Mouse (Mus musculus) hindbrain, embryonic 12.5 days (tissue): ENCODE data around the gene Tec. TPM values are rescaled to one million over a fixed set of nuclear protein-coding genes. Genes with fewer than 3 reads are reported as not detected.

ENCODE experiments used
- ATAC-seq: fragments of 200-750 bp; cut with Nextera tagmentation; 2 replicates; pipeline ENCODE4 v1.8.0; 2017; ENCODE audit warnings: moderate TSS enrichment; ENCODE audit not compliant: low FRiP score
- H3K27ac ChIP-seq: fragments of 300-500 bp; sonication (generic); 2 replicates; pipeline ENCODE4 v1.5.1; 2016; ENCODE audit warnings: mild to moderate bottlenecking
- H3K27me3 ChIP-seq: fragments of 300-500 bp; sonication (generic); 2 replicates; pipeline ENCODE4 v1.6.1; 2016; ENCODE audit warnings: mild to moderate bottlenecking
- H3K36me3 ChIP-seq: fragments of 300-500 bp; sonication (generic); 2 replicates; pipeline ENCODE4 v1.6.1; 2016; ENCODE audit warnings: mild to moderate bottlenecking
- H3K4me1 ChIP-seq: fragments of 300-500 bp; sonication (generic); 2 replicates; pipeline ENCODE4 v1.6.1; 2016
- H3K4me2 ChIP-seq: fragments of 300-500 bp; sonication (generic); replicated peaks from 2 replicates; pipeline ENCODE4 v1.6.1; 2016; ENCODE audit warnings: mild to moderate bottlenecking
- H3K4me3 ChIP-seq: fragments of 300-500 bp; sonication (generic); 2 replicates; pipeline ENCODE4 v1.5.1; 2016; ENCODE audit warnings: mild to moderate bottlenecking
- H3K9ac ChIP-seq: fragments of 300-500 bp; sonication (generic); 2 replicates; pipeline ENCODE4 v1.6.1; 2016; ENCODE audit warnings: mild to moderate bottlenecking, moderate library complexity
- H3K9me3 ChIP-seq: fragments of 300-500 bp; sonication (generic); replicated peaks from 2 replicates; pipeline ENCODE4 v1.6.1; 2016; ENCODE audit warnings: mild to moderate bottlenecking
- WGBS: fragments of 180-500 bp; shearing (Covaris S2); methylation state at CpG from one replicate; pipeline ENCODE4 v1.1.7; 2016; 5-methylcytosine and 5-hydroxymethylcytosine counted together
- polyA plus RNA-seq: library from polyadenylated mRNA; unstranded; fragments of >200 nt; fragmentation: Nextera tagmentation; extraction: Ambion mirVana; gene quantifications from 2 replicates; pipeline ENCODE4 v1.2.1, GENCODE M21; 2016

The Tec gene
- polyA plus RNA-seq, 1 experiment from 2014 or later: 6.5 TPM

DNA sequence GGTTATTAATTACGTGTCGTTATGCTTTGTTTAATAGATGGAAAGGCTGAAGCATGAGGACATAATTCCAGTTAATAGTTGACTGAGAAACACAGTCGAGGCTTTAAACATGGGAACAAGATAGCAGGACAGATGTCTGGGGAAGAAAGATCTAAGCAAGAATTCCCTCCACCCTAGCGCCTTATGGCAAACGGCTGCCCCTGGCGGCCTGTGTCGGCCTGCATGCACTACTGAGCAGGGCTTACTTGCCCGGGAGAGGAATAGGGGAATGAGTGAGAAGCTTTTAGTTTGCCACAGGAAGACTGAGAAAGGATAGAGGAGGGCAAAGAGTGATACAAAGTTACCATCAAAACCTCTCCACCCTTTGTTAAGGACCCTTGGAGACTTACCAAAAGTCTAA, 7.4 kb downstream of the Tec start:
- H3K9me3 ChIP-seq: no peaks in the 10 kb centered on the region
- no peak overlapping the region for H3K4me2 ChIP-seq
- no peak overlapping the region for H3K27ac ChIP-seq
- 82% methylated on average over 8 of the region's 8 CpGs for WGBS
- H3K4me1 ChIP-seq: peaks cover 5% of the 10 kb centered on the region
- no peaks in the 10 kb centered on the region for H3K36me3 ChIP-seq
- no peak overlapping the region for H3K9ac ChIP-seq
- ATAC-seq: no peak
- no peak overlapping the region for H3K4me3 ChIP-seq
- peaks cover 3% of the 10 kb centered on the region; the same call in 1 of the 2 replicates for H3K27me3 ChIP-seq

DNA sequence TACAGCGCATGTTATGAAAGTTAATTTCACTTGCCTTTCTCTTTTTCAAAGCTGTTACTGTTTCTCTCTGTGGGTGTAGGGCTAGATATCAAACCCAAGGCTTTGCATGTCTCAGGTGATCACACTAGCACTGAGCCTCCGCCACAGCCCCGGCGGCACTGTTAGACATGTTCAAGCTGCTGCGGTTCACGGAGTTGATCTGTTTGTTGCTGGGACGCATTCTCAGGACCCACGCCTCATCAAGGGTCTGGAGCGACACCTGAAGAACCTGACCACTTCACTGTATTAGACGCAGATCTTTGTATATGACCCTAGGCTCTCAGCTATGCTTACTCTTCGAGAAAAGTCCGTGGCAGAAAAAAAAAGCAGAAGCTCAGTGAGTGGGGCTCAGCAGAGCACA, 10.0 kb downstream of the Tec start:
- H3K9me3 ChIP-seq: no peaks in the 10 kb centered on the region
- no peak overlapping the region for H3K9ac ChIP-seq
- 93% methylated on average over 12 of the region's 12 CpGs for WGBS
- peaks cover 11% of the 10 kb centered on the region for H3K4me1 ChIP-seq
- no peak overlapping the region for H3K4me2 ChIP-seq
- no peaks in the 10 kb centered on the region for H3K36me3 ChIP-seq
- no peak overlapping the region for H3K27ac ChIP-seq
- ATAC-seq: no peak
- no peak overlapping the region for H3K4me3 ChIP-seq
- no peaks in the 10 kb centered on the region for H3K27me3 ChIP-seq

DNA sequence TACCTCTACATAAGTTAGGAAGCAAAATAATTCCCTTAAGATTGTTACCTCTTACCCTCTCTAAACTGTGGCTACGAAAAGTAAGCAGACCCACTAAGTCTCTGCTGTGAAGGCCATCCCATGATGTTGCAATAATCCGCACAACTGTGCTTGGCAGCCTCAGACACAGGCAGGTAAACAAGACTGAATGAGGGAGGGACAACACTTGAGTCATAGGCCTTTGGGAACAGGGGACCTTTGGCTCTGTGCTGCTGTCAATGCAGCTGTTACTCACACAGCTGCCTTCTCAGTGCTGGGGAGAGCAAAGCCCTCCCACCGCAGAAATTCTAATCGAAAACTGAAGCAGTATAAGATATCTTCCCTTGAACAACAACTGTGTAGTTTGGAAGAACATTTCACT, 10.5 kb downstream of the Tec start:
- H3K36me3 ChIP-seq: no peaks in the 10 kb centered on the region
- no peak overlapping the region for H3K4me2 ChIP-seq
- 85% methylated on average over 4 of the region's 4 CpGs for WGBS
- no peak for ATAC-seq
- H3K9ac ChIP-seq: no peak overlapping the region
- H3K27me3 ChIP-seq: no peaks in the 10 kb centered on the region
- H3K9me3 ChIP-seq: no peaks in the 10 kb centered on the region
- peaks cover 11% of the 10 kb centered on the region for H3K4me1 ChIP-seq
- H3K4me3 ChIP-seq: no peak overlapping the region
- H3K27ac ChIP-seq: no peak overlapping the region

DNA sequence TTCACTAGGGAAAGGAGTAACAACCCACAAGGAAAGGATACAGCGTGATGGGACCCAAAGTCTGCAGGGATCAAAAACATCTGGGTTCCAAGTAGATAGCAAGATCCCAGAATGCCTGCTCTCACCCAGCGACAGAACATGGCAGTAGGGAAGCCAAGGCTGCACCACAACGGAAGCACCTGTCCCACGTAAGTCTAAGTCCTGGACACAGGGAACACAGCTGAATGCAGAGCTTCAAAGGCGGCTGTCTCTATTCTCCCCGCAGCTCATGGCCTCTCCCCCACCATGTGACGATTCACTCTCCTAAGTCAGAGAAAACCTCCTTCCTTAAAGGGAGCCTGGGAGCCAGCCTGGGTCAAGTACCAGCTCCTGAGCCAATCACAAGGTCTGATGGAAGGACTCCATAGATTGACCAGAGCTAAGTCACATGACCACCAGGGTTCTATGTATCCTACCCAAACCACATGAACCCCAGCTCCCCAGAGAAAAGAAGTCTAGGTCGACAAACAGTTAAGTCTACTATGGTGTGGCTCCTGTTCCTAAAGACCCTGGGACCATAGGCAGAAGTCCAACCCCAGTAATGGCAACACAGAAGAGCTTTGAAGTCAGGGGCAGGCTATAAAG, 11.9 kb downstream of the Tec start:
- H3K36me3 ChIP-seq: no peaks in the 10 kb centered on the region
- H3K27me3 ChIP-seq: no peaks in the 10 kb centered on the region
- no peak overlapping the region for H3K4me2 ChIP-seq
- no peak overlapping the region for H3K9ac ChIP-seq
- H3K9me3 ChIP-seq: no peaks in the 10 kb centered on the region
- WGBS: 81% methylated on average over 8 of the region's 8 CpGs
- no peak for ATAC-seq
- peaks cover 11% of the 10 kb centered on the region for H3K4me1 ChIP-seq
- H3K27ac ChIP-seq: no peak overlapping the region
- H3K4me3 ChIP-seq: no peak overlapping the region

DNA sequence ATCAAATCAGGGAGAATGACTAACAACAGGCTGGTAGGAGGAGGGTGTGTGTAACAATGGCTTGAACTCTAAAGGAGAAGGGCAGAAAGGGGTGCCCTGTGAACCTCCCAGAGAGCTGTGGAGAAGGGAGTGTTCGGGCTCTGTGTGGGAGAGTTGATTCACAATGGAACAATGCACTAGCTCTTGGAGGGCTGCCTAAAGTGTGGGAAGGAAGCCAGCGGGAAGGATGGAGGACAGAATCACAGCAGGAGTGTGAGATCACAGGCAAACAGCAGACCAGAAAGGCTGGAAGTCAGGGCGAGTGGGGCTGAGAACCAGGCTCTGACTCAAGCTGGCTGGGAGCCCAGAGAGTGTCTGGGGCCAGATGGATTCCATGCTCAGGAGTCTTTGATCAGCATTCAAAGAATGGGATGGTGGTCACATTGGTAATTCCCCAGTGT, 12.6 kb downstream of the Tec start:
- no peaks in the 10 kb centered on the region for H3K27me3 ChIP-seq
- no peak overlapping the region for H3K27ac ChIP-seq
- peak; percentile 89 for ATAC-seq

DNA sequence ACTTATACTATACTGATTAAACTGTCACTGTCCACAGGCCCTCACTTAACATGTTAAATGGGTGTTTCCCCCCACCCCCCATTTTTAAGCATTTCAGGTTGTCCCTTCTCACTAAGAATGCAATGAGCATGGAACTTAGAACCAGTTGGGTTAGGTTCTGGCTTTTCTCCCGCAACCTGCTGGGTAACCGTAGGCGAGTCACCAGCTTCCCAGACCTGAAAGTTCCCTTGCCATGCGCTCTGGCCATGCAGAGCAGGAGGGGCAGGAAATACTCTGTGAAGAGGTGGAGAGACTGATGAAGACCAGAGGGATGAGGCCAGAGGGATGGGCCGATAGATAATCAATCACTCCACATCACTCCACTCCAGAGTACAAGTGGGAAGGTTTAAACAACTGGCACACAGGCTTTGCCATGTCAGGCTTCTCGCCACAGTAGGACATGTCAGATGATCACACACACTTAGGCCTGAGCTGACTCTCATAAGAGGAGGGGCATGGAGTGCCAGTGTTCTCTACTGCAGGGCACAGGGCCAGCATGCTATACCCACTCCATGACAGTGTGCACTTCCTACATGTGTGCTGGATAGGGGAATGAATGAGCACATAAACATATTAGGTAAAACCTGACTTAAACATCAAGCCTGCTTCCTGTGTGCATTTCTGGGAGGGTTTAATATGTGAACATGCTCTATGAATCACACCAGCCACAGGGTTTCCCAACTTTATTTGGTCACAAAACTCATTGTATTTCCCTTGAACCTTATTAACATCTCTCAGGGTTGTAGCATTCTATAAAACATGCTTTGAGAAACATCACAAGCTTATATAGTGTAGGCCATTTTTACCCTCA, 13.9 kb downstream of the Tec start:
- WGBS: 82% methylated on average over 6 of the region's 6 CpGs
- Histone ChIP-seq H3K9me3 (no peaks in the 10 kb centered on the region), H3K4me1 (peaks cover 11% of the 10 kb centered on the region), H3K4me3 (no peak overlapping the region), H3K27ac (no peak overlapping the region), H3K9ac (no peak overlapping the region), H3K27me3 (no peaks in the 10 kb centered on the region), H3K36me3 (no peaks in the 10 kb centered on the region), H3K4me2 (no peak overlapping the region)
- no peak for ATAC-seq

More for the DNA sequence above, 12.6 kb downstream of the Tec start:
- 6% methylated on average over 3 of the region's 3 CpGs for WGBS
- no peaks in the 10 kb centered on the region for H3K9me3 ChIP-seq
- H3K9ac ChIP-seq: no peak overlapping the region
- H3K4me3 ChIP-seq: no peak overlapping the region
- H3K4me2 ChIP-seq: no peak overlapping the region
- no peaks in the 10 kb centered on the region for H3K36me3 ChIP-seq
- H3K4me1 ChIP-seq: peaks cover 11% of the 10 kb centered on the region

DNA sequence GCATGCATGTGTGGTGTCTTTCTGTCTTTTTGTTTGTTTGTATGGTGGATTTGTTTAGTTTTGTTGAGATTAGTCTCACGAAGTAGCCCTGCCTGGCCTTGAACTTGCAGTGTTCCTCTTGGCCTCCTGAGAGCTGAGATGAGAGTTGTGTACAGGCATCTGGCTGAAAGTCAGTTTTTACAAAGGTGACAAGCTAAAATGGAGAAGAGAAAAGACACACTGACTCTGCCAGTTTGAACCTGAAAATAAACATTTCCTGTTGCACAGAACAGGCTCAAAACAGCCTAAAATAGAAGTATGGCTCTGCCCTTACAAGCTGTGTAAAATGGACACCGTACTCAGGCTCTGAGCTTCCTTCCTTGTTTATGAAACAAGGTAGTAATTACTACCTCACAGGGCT, 14.9 kb downstream of the Tec start:
- H3K4me2 ChIP-seq: no peak overlapping the region
- H3K4me3 ChIP-seq: no peak overlapping the region
- H3K27ac ChIP-seq: no peak overlapping the region
- no peaks in the 10 kb centered on the region for H3K36me3 ChIP-seq
- no peaks in the 10 kb centered on the region for H3K9me3 ChIP-seq
- no peaks in the 10 kb centered on the region for H3K27me3 ChIP-seq
- WGBS: 80% methylated on average over 2 of the region's 2 CpGs
- ATAC-seq: no peak
- no peak overlapping the region for H3K9ac ChIP-seq
- peaks cover 11% of the 10 kb centered on the region for H3K4me1 ChIP-seq

DNA sequence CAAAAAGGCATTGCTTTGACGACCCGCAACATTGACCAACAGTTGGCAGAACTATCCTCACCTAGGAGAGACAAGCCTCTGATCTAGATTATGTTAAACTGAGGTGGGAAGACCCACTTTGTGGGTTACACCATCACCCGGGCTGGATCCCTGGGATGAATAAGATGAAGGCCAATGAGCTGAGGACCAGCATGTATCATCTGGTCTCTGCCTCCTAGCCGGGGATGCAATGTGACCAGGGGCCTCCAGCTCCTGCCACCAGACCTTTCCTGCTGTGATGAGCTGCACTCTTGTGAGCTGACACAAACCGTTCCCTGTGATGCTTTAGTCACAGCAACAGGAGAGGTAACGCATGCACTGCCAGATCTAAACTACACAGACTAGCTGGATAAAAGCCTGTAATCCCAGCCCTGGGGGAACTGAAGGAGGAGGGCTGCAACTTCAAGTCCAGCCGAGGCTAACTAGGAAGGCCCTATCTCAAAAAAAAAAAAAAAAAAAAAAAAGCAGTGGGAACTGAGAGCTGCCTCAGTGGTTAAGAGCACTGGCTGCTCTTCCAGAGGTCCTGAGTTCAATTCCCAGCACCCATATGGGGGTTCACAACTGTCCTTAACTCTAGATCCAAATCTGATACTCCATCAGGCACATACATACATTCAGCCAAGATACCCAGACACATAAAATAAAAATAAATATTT, 15.8 kb downstream of the Tec start:
- H3K27me3 ChIP-seq: no peaks in the 10 kb centered on the region
- no peak overlapping the region for H3K4me2 ChIP-seq
- no peak overlapping the region for H3K27ac ChIP-seq
- H3K9ac ChIP-seq: no peak overlapping the region
- no peaks in the 10 kb centered on the region for H3K9me3 ChIP-seq
- ATAC-seq: no peak
- peaks cover 11% of the 10 kb centered on the region for H3K4me1 ChIP-seq
- 73% methylated on average over 7 of the region's 7 CpGs for WGBS
- H3K36me3 ChIP-seq: no peaks in the 10 kb centered on the region
- H3K4me3 ChIP-seq: no peak overlapping the region

DNA sequence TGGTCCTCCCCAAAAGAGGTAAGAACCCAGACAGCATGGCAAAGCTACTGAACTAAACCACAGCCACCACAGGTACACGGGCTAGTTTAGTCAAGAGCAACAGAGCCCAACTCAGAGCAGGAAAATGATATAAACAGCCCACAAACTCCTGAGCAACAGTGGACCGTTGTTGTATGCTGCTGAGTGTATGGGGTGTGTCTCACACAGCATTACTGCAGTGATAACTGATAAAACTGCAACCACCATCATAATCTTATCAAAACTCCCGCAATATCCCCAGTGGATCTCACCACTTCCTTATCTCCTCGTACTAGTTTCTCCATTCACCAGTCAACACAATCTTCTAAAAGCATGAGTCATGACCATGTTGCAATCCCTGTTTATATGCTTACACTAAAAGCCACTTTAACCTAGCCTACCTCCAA, 16.6 kb downstream of the Tec start:
- H3K9ac ChIP-seq: no peak overlapping the region
- H3K27ac ChIP-seq: no peak overlapping the region
- no peaks in the 10 kb centered on the region for H3K36me3 ChIP-seq
- no peak overlapping the region for H3K4me2 ChIP-seq
- peaks cover 11% of the 10 kb centered on the region for H3K4me1 ChIP-seq
- 87% methylated on average over 4 of the region's 4 CpGs for WGBS
- no peak overlapping the region for H3K4me3 ChIP-seq
- no peaks in the 10 kb centered on the region for H3K9me3 ChIP-seq
- no peak for ATAC-seq
- no peaks in the 10 kb centered on the region for H3K27me3 ChIP-seq

DNA sequence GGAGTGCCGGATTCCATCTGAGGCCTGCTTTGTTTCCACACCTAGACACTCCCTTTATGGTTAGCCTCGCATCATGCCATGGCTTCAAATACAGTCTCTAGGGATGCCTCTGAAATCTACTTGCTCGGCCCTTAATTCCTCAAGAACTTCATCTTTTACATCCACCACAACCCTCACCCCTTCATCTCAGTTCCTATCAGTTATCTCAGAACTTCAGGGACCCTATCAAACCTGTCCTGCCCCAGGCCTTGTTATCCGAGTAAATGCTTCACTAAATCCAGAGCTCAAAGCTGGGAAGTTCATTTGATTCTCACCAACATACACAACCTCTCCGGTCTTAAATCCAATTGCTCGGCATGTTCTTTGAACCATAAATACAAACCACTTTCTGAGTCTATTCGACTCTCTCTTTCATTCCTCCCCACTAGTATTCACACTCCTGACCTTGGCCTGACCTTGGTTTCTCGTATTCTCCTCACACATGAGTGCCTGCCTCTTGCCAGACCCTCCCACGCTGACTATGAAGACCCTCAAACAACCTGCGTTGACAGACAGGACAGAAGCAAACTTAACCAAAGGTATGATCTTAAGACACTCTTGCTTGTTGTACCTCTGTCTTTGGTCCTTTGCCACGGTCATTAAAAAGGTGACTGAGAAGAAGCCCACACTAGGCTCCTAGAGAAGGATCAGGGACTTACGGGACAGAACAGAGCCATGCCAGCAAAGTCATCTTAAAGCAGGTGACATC, 17.2 kb downstream of the Tec start:
- Histone ChIP-seq H3K9ac (no peak overlapping the region), H3K27ac (no peak overlapping the region), H3K4me3 (no peak overlapping the region), H3K36me3 (no peaks in the 10 kb centered on the region), H3K9me3 (no peaks in the 10 kb centered on the region), H3K4me2 (no peak overlapping the region), H3K4me1 (peaks cover 11% of the 10 kb centered on the region), H3K27me3 (no peaks in the 10 kb centered on the region)
- ATAC-seq: no peak
- 76% methylated on average over 12 of the region's 12 CpGs for WGBS

DNA sequence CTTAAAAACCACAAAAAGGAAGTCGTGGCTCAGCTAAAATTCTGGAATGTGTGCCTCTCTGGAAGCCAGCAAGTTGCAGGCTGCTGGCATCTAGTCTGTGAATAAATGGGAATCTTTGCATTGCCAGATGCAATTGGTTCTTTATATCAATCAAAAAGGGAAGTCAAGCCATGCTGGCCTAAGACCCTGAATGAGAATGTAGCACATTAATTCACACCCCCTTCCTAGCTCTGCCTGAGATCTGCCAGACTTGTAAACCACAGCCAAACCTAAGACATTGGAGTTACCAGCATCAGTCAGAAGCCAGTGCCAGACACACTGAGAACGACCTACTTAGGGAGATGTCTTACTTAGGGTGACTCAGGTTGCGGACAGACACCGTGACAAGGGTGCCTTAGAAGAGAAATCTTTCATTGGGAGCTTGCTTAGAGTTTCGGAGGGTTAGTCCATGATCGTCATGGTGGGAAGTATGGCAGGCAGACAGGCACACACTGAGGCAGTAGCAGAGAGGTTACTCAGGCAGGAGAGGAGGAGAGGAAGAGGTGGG, 19.3 kb downstream of the Tec start:
- H3K9ac ChIP-seq: no peak overlapping the region
- 84% methylated on average over 6 of the region's 6 CpGs for WGBS
- no peak overlapping the region for H3K4me2 ChIP-seq
- no peak overlapping the region for H3K4me3 ChIP-seq
- H3K4me1 ChIP-seq: 0 out of 2 replicates have a peak, but pooled peaks cover 3% of the 10 kb centered on the region
- no peaks in the 10 kb centered on the region for H3K9me3 ChIP-seq
- H3K36me3 ChIP-seq: no peaks in the 10 kb centered on the region
- no peaks in the 10 kb centered on the region for H3K27me3 ChIP-seq
- ATAC-seq: no peak
- H3K27ac ChIP-seq: no peak overlapping the region

DNA sequence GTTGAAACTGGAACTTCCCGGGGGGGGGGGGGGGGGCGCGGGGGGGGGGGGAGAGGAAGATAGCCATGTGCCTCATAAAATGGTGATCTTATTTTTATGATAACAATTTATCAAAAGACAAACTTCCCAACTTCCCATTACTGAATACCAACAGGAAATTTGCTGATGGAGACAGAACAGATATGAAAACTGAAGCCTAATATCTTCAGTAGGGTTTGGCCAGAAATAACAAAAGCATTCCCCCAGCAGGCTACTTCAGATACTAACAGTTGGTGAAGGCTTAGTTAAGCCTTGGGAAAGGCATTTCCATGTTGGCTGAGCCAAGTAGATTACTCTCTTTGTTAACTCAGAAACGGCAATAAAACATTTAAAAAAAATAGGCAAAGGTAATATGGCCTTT, 21.6 kb downstream of the Tec start:
- no peak overlapping the region for H3K4me2 ChIP-seq
- 0 out of 2 replicates have a peak, but pooled peaks cover 3% of the 10 kb centered on the region for H3K4me1 ChIP-seq
- WGBS: 76% methylated on average over 1 of the region's 4 CpGs
- H3K36me3 ChIP-seq: no peaks in the 10 kb centered on the region
- ATAC-seq: no peak
- H3K27ac ChIP-seq: no peak overlapping the region
- H3K9ac ChIP-seq: no peak overlapping the region
- no peaks in the 10 kb centered on the region for H3K27me3 ChIP-seq
- no peak overlapping the region for H3K4me3 ChIP-seq
- H3K9me3 ChIP-seq: no peaks in the 10 kb centered on the region
